Mouse (Mus musculus) 3T3-L1 (cell line): ENCODE measurements at regions not wholly inside any gene's neighbourhood (a gene's known extent, or its start where the extent isn't known, plus 50 kb on each side); places are given as distances from the start of the nearest gene placed in this dataset.
"Not testable (repeated sequence)": the region's sequence is repeated elsewhere in the genome, so short reads cannot be mapped to it uniquely, and the experiment has no call there.

ENCODE experiments used
- DNase-seq: peaks from one replicate; pipeline ENCODE4 v3.0.0-alpha.2; 2015; ENCODE audit warnings: low read depth, low spot score

- DNase-seq: peak; percentile 51
Observed at GRCm38 (mm10) chr3:130828346-130828745, 98.1 kb upstream of the Rpl34 start.

GRCm38 (mm10) chr3:130827934-130828333 lies 97.7 kb upstream of the Rpl34 start:
- DNase-seq: peak; percentile 86

- no peak for DNase-seq
Observed at GRCm38 (mm10) chr3:130827021-130827420, 96.8 kb upstream of the Rpl34 start.

GRCm38 (mm10) chr3:130819837-130820098 lies 89.6 kb upstream of the Rpl34 start:
- DNase-seq: no peak

GRCm38 (mm10) chr3:130819031-130819836 lies 89.0 kb upstream of the Rpl34 start:
- DNase-seq: no peak

GRCm38 (mm10) chr3:130818467-130819030 lies 88.4 kb upstream of the Rpl34 start:
- peak; percentile 90 for DNase-seq

- DNase-seq: no peak
Observed at GRCm38 (mm10) chr3:130809696-130810665, 79.8 kb upstream of the Rpl34 start.

- DNase-seq: no peak
Observed at GRCm38 (mm10) chr3:130805345-130805744, 75.1 kb upstream of the Rpl34 start.

GRCm38 (mm10) chr3:130804327-130804662 lies 74.1 kb upstream of the Rpl34 start:
- no peak for DNase-seq

GRCm38 (mm10) chr3:130803591-130804326 lies 73.6 kb upstream of the Rpl34 start:
- no peak for DNase-seq

GRCm38 (mm10) chr3:130800016-130800415 lies 69.8 kb upstream of the Rpl34 start:
- DNase-seq: no peak

GRCm38 (mm10) chr3:130797956-130798355 lies 67.8 kb upstream of the Rpl34 start:
- not testable (repeated sequence) for DNase-seq

- DNase-seq: no peak
Observed at GRCm38 (mm10) chr3:130796531-130796930, 66.3 kb upstream of the Rpl34 start.

- DNase-seq: no peak
Observed at GRCm38 (mm10) chr3:130795396-130795795, 65.2 kb upstream of the Rpl34 start.

- no peak for DNase-seq
Observed at GRCm38 (mm10) chr3:130794142-130794925, 64.1 kb upstream of the Rpl34 start.

GRCm38 (mm10) chr3:130780706-130781240 lies 50.6 kb upstream of the Rpl34 start:
- DNase-seq: no peak
